Mouse (Mus musculus): Measurements from ENCODE around the gene Tsnaxip1. TPM values are rescaled to one million over a fixed set of nuclear protein-coding genes. Genes with fewer than 3 reads are reported as not detected.

Gene Tsnaxip1
- polyA plus RNA-seq (2011; ENCODE audit: insufficient read depth, insufficient read length, low replicate concordance, missing spikeins) = 3.6 TPM in 1 of 2 replicates, not detected in the other

GRCm38 (mm10) chr8:105826861-105827848 is at the start of gene Tsnaxip1, which contains the start of gene Ranbp10:
TSS of gene Tsnaxip1 (plus strand) at chr8:105827731.
TSS of gene Ranbp10 (minus strand) at chr8:105827350.
- under 1% methylated on average over 52 of the region's 52 CpGs for WGBS

DNA sequence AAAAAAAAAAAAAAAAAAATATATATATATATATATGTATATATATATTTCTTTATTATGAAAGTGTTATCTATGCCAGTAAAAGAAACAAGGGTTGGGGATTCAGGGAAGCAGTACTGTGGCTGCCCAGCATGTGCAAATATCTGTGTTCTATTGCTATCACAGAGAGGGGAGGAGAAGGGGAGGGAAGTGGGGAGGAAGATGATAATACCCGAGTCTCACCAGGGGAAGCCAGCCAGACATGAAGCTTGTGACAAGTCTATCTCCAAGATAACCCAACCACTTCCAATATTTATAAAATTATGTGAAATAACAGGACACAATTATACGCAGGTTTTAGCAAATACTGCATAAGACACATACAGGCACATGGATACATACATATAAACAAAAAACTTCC is 49.7 kb upstream of the Tsnaxip1 start:
- no peak for TF ChIP-seq CTCF (IDR thresholded peaks at IDR 0.05; ENCODE audit: control insufficient read depth, insufficient read depth, low read length)
- TF ChIP-seq POLR2A (IDR thresholded peaks at IDR 0.05; ENCODE audit: borderline replicate concordance, control insufficient read depth, low read depth, low read length) = no peak
- H3K4me1 ChIP-seq (ENCODE audit: control insufficient read depth, insufficient read depth, low read length) = peaks cover 2% of the 10 kb centered on the region; the same call in 1 of the 2 replicates
- H3K27ac ChIP-seq (ENCODE audit: control insufficient read depth, insufficient read depth, low read depth, low read length, poor library complexity) = no peak overlapping the region
- WGBS = 60% methylated on average over 2 of the region's 2 CpGs
- H3K4me3 ChIP-seq (replicated peaks; ENCODE audit: control insufficient read depth, low read depth, low read length) = no peak overlapping the region

More at GRCm38 (mm10) chr8:105826861-105827848, at the start of gene Tsnaxip1, which contains the start of gene Ranbp10:
- no peaks in the 10 kb centered on the region; the same call in 1 of the 2 replicates for H3K4me1 ChIP-seq (ENCODE audit: control insufficient read depth, insufficient read depth, low read length)
- peak; percentile 97; the same call in 1 of the 2 replicates for TF ChIP-seq POLR2A (IDR thresholded peaks at IDR 0.05; ENCODE audit: borderline replicate concordance, control insufficient read depth, low read depth, low read length)
- no peak for TF ChIP-seq CTCF (IDR thresholded peaks at IDR 0.05; ENCODE audit: control insufficient read depth, insufficient read depth, low read length)
- peak within 1 kb of the TSS; percentile 92 for H3K4me3 ChIP-seq (replicated peaks; ENCODE audit: control insufficient read depth, low read depth, low read length)
- H3K27ac ChIP-seq (ENCODE audit: control insufficient read depth, insufficient read depth, low read depth, low read length, poor library complexity) = peak within 1 kb of the TSS; percentile 73

DNA sequence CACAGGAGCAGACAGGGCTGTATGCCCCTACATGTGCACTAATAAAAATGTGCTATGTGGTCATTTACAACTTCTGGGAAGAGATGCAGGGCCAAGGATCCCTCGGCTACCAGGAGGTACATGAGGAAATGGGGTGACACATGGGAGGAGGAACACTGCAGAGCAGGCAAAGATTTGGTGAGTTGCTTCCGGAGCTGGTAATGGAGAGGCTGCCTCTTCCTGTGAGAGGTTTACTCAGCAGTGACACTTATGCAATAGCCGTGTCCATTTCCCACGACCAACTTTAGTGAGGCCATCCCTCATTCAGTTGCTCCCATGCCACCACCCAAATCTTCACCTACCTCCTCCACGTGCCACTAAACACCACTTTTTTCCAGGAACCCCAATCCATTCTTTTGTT is 47.2 kb upstream of the Tsnaxip1 start:
- Histone ChIP-seq H3K27ac (ENCODE audit: control insufficient read depth, insufficient read depth, low read depth, low read length, poor library complexity) (no peak overlapping the region), H3K4me1 (ENCODE audit: control insufficient read depth, insufficient read depth, low read length) (peaks cover 2% of the 10 kb centered on the region; the same call in 1 of the 2 replicates), H3K4me3 (replicated peaks; ENCODE audit: control insufficient read depth, low read depth, low read length) (no peak overlapping the region)
- no peak for TF ChIP-seq CTCF (IDR thresholded peaks at IDR 0.05; ENCODE audit: control insufficient read depth, insufficient read depth, low read length)
- TF ChIP-seq POLR2A (IDR thresholded peaks at IDR 0.05; ENCODE audit: borderline replicate concordance, control insufficient read depth, low read depth, low read length) = no peak
- 46% methylated on average over 5 of the region's 5 CpGs for WGBS

- H3K4me3 ChIP-seq (replicated peaks; ENCODE audit: control insufficient read depth, low read depth, low read length) = no peak overlapping the region
- 95% methylated on average over 2 of the region's 2 CpGs for WGBS
- no peak for TF ChIP-seq CTCF (IDR thresholded peaks at IDR 0.05; ENCODE audit: control insufficient read depth, insufficient read depth, low read length)
- TF ChIP-seq POLR2A (IDR thresholded peaks at IDR 0.05; ENCODE audit: borderline replicate concordance, control insufficient read depth, low read depth, low read length) = no peak
- H3K27ac ChIP-seq (ENCODE audit: control insufficient read depth, insufficient read depth, low read depth, low read length, poor library complexity) = no peak overlapping the region
- H3K4me1 ChIP-seq (ENCODE audit: control insufficient read depth, insufficient read depth, low read length) = peaks cover 3% of the 10 kb centered on the region
Observed at GRCm38 (mm10) chr8:105788241-105788640, 39.3 kb upstream of the Tsnaxip1 start.

GRCm38 (mm10) chr8:105788927-105789326 is 38.6 kb upstream of the Tsnaxip1 start:
- WGBS = 15% methylated on average over 4 of the region's 4 CpGs
- H3K27ac ChIP-seq (ENCODE audit: control insufficient read depth, insufficient read depth, low read depth, low read length, poor library complexity) = no peak overlapping the region
- H3K4me1 ChIP-seq (ENCODE audit: control insufficient read depth, insufficient read depth, low read length) = peaks cover 3% of the 10 kb centered on the region
- no peak for TF ChIP-seq POLR2A (IDR thresholded peaks at IDR 0.05; ENCODE audit: borderline replicate concordance, control insufficient read depth, low read depth, low read length)
- TF ChIP-seq CTCF (IDR thresholded peaks at IDR 0.05; ENCODE audit: control insufficient read depth, insufficient read depth, low read length) = no peak
- no peak overlapping the region for H3K4me3 ChIP-seq (replicated peaks; ENCODE audit: control insufficient read depth, low read depth, low read length)

DNA sequence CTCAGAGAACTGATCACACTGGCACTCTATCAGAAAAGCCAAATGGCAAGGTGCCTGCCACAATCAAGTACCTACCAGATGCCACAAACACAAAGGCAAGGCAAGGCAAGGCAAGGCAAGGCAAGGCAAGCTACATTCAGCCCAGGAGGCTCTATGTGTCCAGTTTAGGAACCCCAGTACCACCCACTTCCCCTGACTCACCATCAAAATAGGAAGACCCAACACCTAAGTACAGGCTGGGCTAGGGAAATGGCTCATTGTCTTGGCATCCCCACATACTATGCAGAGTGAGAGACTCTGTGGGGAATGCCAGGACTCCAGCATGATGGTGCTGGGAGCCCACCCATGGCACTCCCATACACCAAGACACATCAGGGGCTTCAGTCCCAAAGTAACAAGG is 37.9 kb upstream of the Tsnaxip1 start:
- Histone ChIP-seq H3K4me3 (replicated peaks; ENCODE audit: control insufficient read depth, low read depth, low read length) (no peak overlapping the region), H3K4me1 (ENCODE audit: control insufficient read depth, insufficient read depth, low read length) (peaks cover 3% of the 10 kb centered on the region), H3K27ac (ENCODE audit: control insufficient read depth, insufficient read depth, low read depth, low read length, poor library complexity) (no peak overlapping the region)
- TF ChIP-seq CTCF (IDR thresholded peaks at IDR 0.05; ENCODE audit: control insufficient read depth, insufficient read depth, low read length) (no peak), POLR2A (IDR thresholded peaks at IDR 0.05; ENCODE audit: borderline replicate concordance, control insufficient read depth, low read depth, low read length) (no peak)

- 72% methylated on average over 1 of the region's 1 CpGs for WGBS
- TF ChIP-seq POLR2A (IDR thresholded peaks at IDR 0.05; ENCODE audit: borderline replicate concordance, control insufficient read depth, low read depth, low read length) (no peak), CTCF (IDR thresholded peaks at IDR 0.05; ENCODE audit: control insufficient read depth, insufficient read depth, low read length) (no peak)
- H3K4me1 ChIP-seq (ENCODE audit: control insufficient read depth, insufficient read depth, low read length) = peaks cover 3% of the 10 kb centered on the region
- no peak overlapping the region for H3K4me3 ChIP-seq (replicated peaks; ENCODE audit: control insufficient read depth, low read depth, low read length)
- H3K27ac ChIP-seq (ENCODE audit: control insufficient read depth, insufficient read depth, low read depth, low read length, poor library complexity) = no peak overlapping the region
Observed at GRCm38 (mm10) chr8:105793331-105793730, 34.2 kb upstream of the Tsnaxip1 start.

DNA sequence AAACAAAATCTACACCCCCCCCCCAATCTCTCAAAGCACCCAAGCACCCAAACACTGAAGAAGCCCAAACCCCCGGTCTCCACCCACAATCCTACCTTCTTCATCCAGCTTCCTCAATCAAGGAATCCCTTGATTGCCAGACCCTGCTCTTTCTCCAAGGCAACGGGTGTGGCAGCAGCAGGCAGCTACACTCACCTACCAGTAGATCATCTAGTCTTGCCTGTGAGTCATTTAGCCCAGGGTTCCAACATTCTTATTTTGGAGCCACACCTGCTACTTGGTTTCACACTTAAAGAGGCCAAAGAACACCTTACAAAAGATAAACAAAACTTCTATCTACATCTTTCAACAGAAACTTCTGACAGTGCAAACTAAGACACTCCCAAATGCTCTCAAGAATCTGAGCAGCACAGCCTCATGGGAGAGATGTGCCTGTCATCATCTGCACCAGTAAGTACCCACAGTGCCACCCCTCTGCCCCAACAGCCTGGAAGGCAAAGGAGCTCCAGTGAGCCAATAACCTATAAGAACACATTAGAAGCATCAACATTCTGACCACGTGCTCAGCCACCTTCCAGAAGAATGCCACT is 33.4 kb upstream of the Tsnaxip1 start:
- no peak for TF ChIP-seq CTCF (IDR thresholded peaks at IDR 0.05; ENCODE audit: control insufficient read depth, insufficient read depth, low read length)
- Histone ChIP-seq H3K4me1 (ENCODE audit: control insufficient read depth, insufficient read depth, low read length) (peaks cover 3% of the 10 kb centered on the region; the same call in 1 of the 2 replicates), H3K4me3 (replicated peaks; ENCODE audit: control insufficient read depth, low read depth, low read length) (no peak overlapping the region), H3K27ac (ENCODE audit: control insufficient read depth, insufficient read depth, low read depth, low read length, poor library complexity) (no peak overlapping the region)
- 78% methylated on average over 3 of the region's 3 CpGs for WGBS

Data from bone marrow, adult 2 months (tissue).